Mouse (Mus musculus): ENCODE measurements around the gene Cct3.

DNA sequence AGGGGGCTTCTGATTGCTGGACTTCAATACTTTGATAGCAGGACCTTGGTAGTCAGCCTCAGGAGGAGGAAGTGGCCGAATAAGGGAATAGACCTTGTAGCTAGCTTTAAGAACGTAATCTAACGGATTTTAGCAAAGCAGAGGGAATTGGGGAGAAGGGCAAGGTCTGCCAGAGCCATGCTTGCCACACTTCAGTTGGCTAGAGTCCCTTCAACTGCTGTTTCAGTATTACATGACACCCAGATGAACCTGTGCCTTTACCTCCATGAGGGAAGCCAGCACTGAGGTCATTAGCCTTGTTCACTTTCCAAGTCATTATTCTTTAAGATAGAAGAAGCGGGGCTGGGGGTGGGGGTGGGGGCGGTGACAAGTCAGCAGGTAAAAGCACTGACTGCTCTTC is 27.9 kb upstream of the Cct3 start:
- TF ChIP-seq CTCF (IDR thresholded peaks at IDR 0.05; ENCODE audit: low read depth, low read length) (no peak), POLR2A (IDR thresholded peaks at IDR 0.05; ENCODE audit: borderline replicate concordance, low read depth, low read length) (no peak)

Measured in bone marrow macrophage, adult 2 months (primary cell).